ENCODE assay signal across 8 mouse cellular contexts in genomic region chr6:125480396-125481361, GRCm38 (mm10). TPM values are rescaled to one million over a fixed set of nuclear protein-coding genes. Genes with fewer than 3 reads are reported as not detected.
DNase-seq lines count a peak whose midpoint lies in the region; ATAC-seq and TF ChIP-seq lines count a peak whose summit lies in the region.

No protein-coding gene starts in this region.

- H3K9me3 ChIP-seq in heart, embryonic 14.5 days (ENCODE audit: control insufficient read depth, low read length) = no peaks in the 10 kb centered on the region
- no peaks in the 10 kb centered on the region for H3K9me3 ChIP-seq in liver, embryonic 14.5 days (ENCODE audit: control insufficient read depth, low read length)
- H3K9me3 ChIP-seq in neural tube, embryonic 14.5 days (ENCODE audit: control insufficient read depth, low read length) = no peaks in the 10 kb centered on the region

- 25% methylated on average over 12 of the region's 12 CpGs for WGBS in heart, embryonic 14.5 days
- WGBS in liver, embryonic 14.5 days (ENCODE audit: insufficient replicate concordance) = 13% methylated on average over 12 of the region's 12 CpGs
- WGBS in neural tube, embryonic 14.5 days = 39% methylated on average over 12 of the region's 12 CpGs

- TF ChIP-seq CTCF in liver, embryonic 14.5 days (IDR thresholded peaks at IDR 0.05; ENCODE audit: low read depth) = no peak

- no peaks in the 10 kb centered on the region for H3K36me3 ChIP-seq in heart, embryonic 14.5 days (ENCODE audit: control insufficient read depth, insufficient read depth, low read length)
- H3K36me3 ChIP-seq in liver, embryonic 14.5 days (replicated peaks; ENCODE audit: control insufficient read depth, insufficient read depth, low read depth) = no peaks in the 10 kb centered on the region
- no peaks in the 10 kb centered on the region for H3K36me3 ChIP-seq in neural tube, embryonic 14.5 days (ENCODE audit: control insufficient read depth, insufficient read depth, low read length)

- DNase-seq in left cerebral cortex, postnatal 4 days = peak; percentile 93
- no peak for DNase-seq in left cerebral cortex, adult 18-20 months (ENCODE audit: low spot score in 2 of 2)
- DNase-seq in T-cell, adult 2 months (ENCODE audit: low spot score) = peak; percentile 55
- no peak for DNase-seq in liver, embryonic 14.5 days (ENCODE audit: low read depth in 3 of 3, low spot score in 3 of 3)
- DNase-seq in urinary bladder, postnatal 25 days (ENCODE audit: low spot score) = no peak
- no peak for DNase-seq in layer of hippocampus, postnatal 25 days (ENCODE audit: extremely low spot score in 1 of 2, low spot score in 1 of 2)

- no peak overlapping the region for H3K9ac ChIP-seq in heart, embryonic 14.5 days (ENCODE audit: low read length)
- no peak overlapping the region; the same call in 1 of the 2 replicates for H3K9ac ChIP-seq in liver, embryonic 14.5 days (replicated peaks)
- H3K9ac ChIP-seq in neural tube, embryonic 14.5 days (replicated peaks; ENCODE audit: low read depth, low read length) = no peak overlapping the region

- H3K27ac ChIP-seq in heart, embryonic 14.5 days (replicated peaks in 1 of 2; ENCODE audit: control insufficient read depth in 1 of 2, insufficient read depth in 1 of 2, low read depth in 2 of 2, low read length in 2 of 2) = peak overlapping the region; percentile 35 to 76
- H3K27ac ChIP-seq in liver, embryonic 14.5 days = no peak overlapping the region
- peak overlapping the region; percentile 48 for H3K27ac ChIP-seq in neural tube, embryonic 14.5 days (ENCODE audit: low read depth, low read length)

- intact Hi-C loops in left cerebral cortex, postnatal 4 days (cut with DNase I) = no loop called here

- ATAC-seq in heart, embryonic 14.5 days (ENCODE audit: insufficient number of reproducible peaks, insufficient read depth, low FRiP score, low read depth) = no peak
- peak; percentile 26; the same call in 1 of the 2 replicates for ATAC-seq in liver, embryonic 14.5 days (ENCODE audit: insufficient read depth)
- peak; percentile 73 for ATAC-seq in neural tube, embryonic 14.5 days (ENCODE audit: low read depth)

- H3K27me3 ChIP-seq in heart, embryonic 14.5 days (ENCODE audit: control insufficient read depth, insufficient read depth, low read length) = peaks cover 8% of the 10 kb centered on the region; the same call in 1 of the 2 replicates
- H3K27me3 ChIP-seq in liver, embryonic 14.5 days (ENCODE audit: control insufficient read depth, insufficient read depth, low read length) = no peaks in the 10 kb centered on the region
- H3K27me3 ChIP-seq in neural tube, embryonic 14.5 days (ENCODE audit: control insufficient read depth, insufficient read depth, low read length) = no peaks in the 10 kb centered on the region

- H3K4me3 ChIP-seq in heart, embryonic 14.5 days (ENCODE audit: control insufficient read depth in 1 of 2, insufficient read depth in 1 of 2, low read depth in 1 of 2, low read length in 2 of 2) = no peak overlapping the region
- no peak overlapping the region for H3K4me3 ChIP-seq in liver, embryonic 14.5 days (ENCODE audit: insufficient read depth in 1 of 2, low read depth in 2 of 2, low read length in 2 of 2)
- H3K4me3 ChIP-seq in neural tube, embryonic 14.5 days (ENCODE audit: low read depth, low read length) = no peak overlapping the region

- peaks cover 34 to 46% of the 10 kb centered on the region in 2 experiments for H3K4me1 ChIP-seq in heart, embryonic 14.5 days (ENCODE audit: control insufficient read depth in 2 of 2, insufficient read depth in 2 of 2, low read length in 2 of 2)
- H3K4me1 ChIP-seq in liver, embryonic 14.5 days (replicated peaks; ENCODE audit: control insufficient read depth in 2 of 2, insufficient read depth in 2 of 2, low read length in 1 of 2) = peaks cover 21 to 69% of the 10 kb centered on the region in 2 experiments
- 0 out of 2 replicates have a peak, but pooled peaks cover 8% of the 10 kb centered on the region for H3K4me1 ChIP-seq in neural tube, embryonic 14.5 days (ENCODE audit: control insufficient read depth, insufficient read depth, low read length)

- H3K4me2 ChIP-seq in heart, embryonic 14.5 days (ENCODE audit: low read length) = no peak overlapping the region
- H3K4me2 ChIP-seq in liver, embryonic 14.5 days (ENCODE audit: low read depth) = peak overlapping the region; percentile 39
- H3K4me2 ChIP-seq in neural tube, embryonic 14.5 days (ENCODE audit: low read depth, low read length) = no peak overlapping the region

- no peak for TF ChIP-seq EP300 in liver, embryonic 14.5 days (IDR thresholded peaks at IDR 0.05; ENCODE audit: low read depth)

RNA-seq across cellular contexts. Expression of gene Cd9, which starts 13.9 kb away (rescaled TPM):
- total RNA-seq in left cerebral cortex, postnatal 4 days (2021) = 10 to 100 TPM; 53.1 to 56.4 TPM
- total RNA-seq in left cerebral cortex, adult 18-20 months (2021) = 10 to 100 TPM; 37.7 to 41.6 TPM
- polyA plus RNA-seq in heart, embryonic 14.5 days (2014; fragmentation: Nextera tagmentation; extraction: Ambion mirVana) = 88.8 and 91.8 TPM in 2 replicates
- 52.5 and 62.6 TPM in 2 replicates for polyA plus RNA-seq in liver, embryonic 14.5 days (2012; rRNA removed)
- polyA plus RNA-seq in liver, embryonic 14.5 days (2014; fragmentation: Nextera tagmentation; extraction: Ambion mirVana) = 96.8 and 105 TPM in 2 replicates
- polyA plus RNA-seq in neural tube, embryonic 14.5 days (2014; fragmentation: Nextera tagmentation; extraction: Ambion mirVana) = 88.4 and 102 TPM in 2 replicates
- 10 to 100 TPM; 78.0 to 89.7 TPM for total RNA-seq in layer of hippocampus, postnatal 25 days (2021)

Comparison
In these comparisons a context has a peak if more than half of its experiments do, and no peak if none do; other contexts are left out.
1. DNase-seq: peak in left cerebral cortex, postnatal 4 days (single experiment) and T-cell, adult 2 months (single experiment); none in left cerebral cortex, adult 18-20 months (0 of 2), liver, embryonic 14.5 days (0 of 3), urinary bladder, postnatal 25 days (single experiment) and layer of hippocampus, postnatal 25 days (0 of 2).